Comparison of ENCODE assay signal across 23 mouse cellular contexts in genomic region chr11:62819059-62819686, GRCm38 (mm10). TPM values are rescaled to one million over a fixed set of nuclear protein-coding genes. Genes with fewer than 3 reads are reported as not detected.
DNase-seq lines count a peak whose midpoint lies in the region; ATAC-seq and TF ChIP-seq lines count a peak whose summit lies in the region.
"Had no signal": no experiment of that assay in that cellular context is flagged by ENCODE, and none has a peak within 500 bp of the region (broad histone marks: within the 10 kb centered on the region; RNA-seq: fewer than 3 reads in every experiment).

No protein-coding gene starts in this region.

- no peak; the same call in 1 of the 2 replicates for TF ChIP-seq CTCF in intestine, postnatal 0 days (IDR thresholded peaks at IDR 0.05; ENCODE audit: low read depth)
- TF ChIP-seq CTCF in stomach, postnatal 0 days (IDR thresholded peaks at IDR 0.05; ENCODE audit: low read depth), result no peak

- WGBS in embryonic facial prominence, embryonic 13.5 days, result 92% methylated on average over 8 of the region's 8 CpGs
- WGBS in embryonic facial prominence, embryonic 10.5 days, result 91% methylated on average over 8 of the region's 8 CpGs
- 66% methylated on average over 8 of the region's 8 CpGs for whole genome bisulfite sequencing in intestine, postnatal 0 days
- WGBS in intestine, embryonic 16.5 days, result 84% methylated on average over 8 of the region's 8 CpGs
- 86% methylated on average over 8 of the region's 8 CpGs for WGBS in stomach, embryonic 16.5 days
- 88% methylated on average over 8 of the region's 8 CpGs for WGBS in stomach, postnatal 0 days

- H3K4me1 ChIP-seq in embryonic facial prominence, embryonic 13.5 days, result peaks cover 45% of the 10 kb centered on the region
- H3K4me1 ChIP-seq in embryonic facial prominence, embryonic 10.5 days, result peaks cover 24% of the 10 kb centered on the region
- 0 out of 2 replicates have a peak, but pooled peaks cover 10% of the 10 kb centered on the region for H3K4me1 ChIP-seq in intestine, postnatal 0 days (replicated peaks; ENCODE audit: control insufficient read depth, insufficient read depth, low read length)
- H3K4me1 ChIP-seq in intestine, embryonic 16.5 days (ENCODE audit: control insufficient read depth, insufficient read depth, low read length), result peaks cover 25% of the 10 kb centered on the region
- H3K4me1 ChIP-seq in stomach, embryonic 16.5 days (ENCODE audit: control insufficient read depth, insufficient read depth, low read length), result peaks cover 17% of the 10 kb centered on the region
- no peaks in the 10 kb centered on the region for H3K4me1 ChIP-seq in stomach, postnatal 0 days (replicated peaks; ENCODE audit: control insufficient read depth, insufficient read depth)

- H3K9ac ChIP-seq in embryonic facial prominence, embryonic 13.5 days, result no peak overlapping the region
- H3K9ac ChIP-seq in intestine, postnatal 0 days (ENCODE audit: low read depth, low read length), result no peak overlapping the region
- H3K9ac ChIP-seq in intestine, embryonic 16.5 days (ENCODE audit: low read depth, low read length), result no peak overlapping the region
- no peak overlapping the region for H3K9ac ChIP-seq in stomach, embryonic 16.5 days (ENCODE audit: low read length)
- no peak overlapping the region for H3K9ac ChIP-seq in stomach, postnatal 0 days (ENCODE audit: low read length)
- H3K9ac ChIP-seq: liver, embryonic 15.5 days had no signal

- ATAC-seq in embryonic facial prominence, embryonic 13.5 days (ENCODE audit: insufficient number of reproducible peaks, insufficient read depth, low FRiP score, low TSS enrichment, low read depth), result no peak
- ATAC-seq in intestine, postnatal 0 days, result no peak
- no peak for ATAC-seq in intestine, embryonic 16.5 days
- ATAC-seq in stomach, embryonic 16.5 days (ENCODE audit: insufficient read depth, low FRiP score), result no peak
- no peak for ATAC-seq in stomach, postnatal 0 days (ENCODE audit: low FRiP score, low TSS enrichment)

- H3K4me3 ChIP-seq in embryonic facial prominence, embryonic 13.5 days, result no peak overlapping the region
- H3K4me3 ChIP-seq in embryonic facial prominence, embryonic 10.5 days, result no peak overlapping the region
- no peak overlapping the region for H3K4me3 ChIP-seq in intestine, postnatal 0 days (ENCODE audit: low read depth, low read length)
- H3K4me3 ChIP-seq in intestine, embryonic 16.5 days (ENCODE audit: low read length), result no peak overlapping the region
- H3K4me3 ChIP-seq in stomach, embryonic 16.5 days (replicated peaks; ENCODE audit: low read length), result no peak overlapping the region
- H3K4me3 ChIP-seq in stomach, postnatal 0 days (ENCODE audit: low read depth, low read length), result no peak overlapping the region
- H3K4me3 ChIP-seq: erythroblast, embryonic 14.5 days had no signal

- peaks cover 7% of the 10 kb centered on the region; the same call in 1 of the 2 replicates for H3K36me3 ChIP-seq in embryonic facial prominence, embryonic 13.5 days
- H3K36me3 ChIP-seq in embryonic facial prominence, embryonic 10.5 days (replicated peaks), result no peaks in the 10 kb centered on the region
- H3K36me3 ChIP-seq in intestine, postnatal 0 days (ENCODE audit: control insufficient read depth, insufficient read depth), result no peaks in the 10 kb centered on the region
- H3K36me3 ChIP-seq in intestine, embryonic 16.5 days (ENCODE audit: control insufficient read depth, insufficient read depth, low read length), result no peaks in the 10 kb centered on the region
- H3K36me3 ChIP-seq in stomach, embryonic 16.5 days (ENCODE audit: control insufficient read depth, insufficient read depth, low read length), result no peaks in the 10 kb centered on the region
- no peaks in the 10 kb centered on the region for H3K36me3 ChIP-seq in stomach, postnatal 0 days (ENCODE audit: control insufficient read depth, insufficient read depth, low read length)
- H3K36me3 ChIP-seq: G1E; liver, embryonic 15.5 days; midbrain, embryonic 13.5 days had no signal

- no peak for DNase-seq in embryonic facial prominence, embryonic 10.5 days (ENCODE audit: low spot score)
- no peak for DNase-seq in stomach, postnatal 0 days (ENCODE audit: low spot score)
- no peak for DNase-seq in spleen, postnatal 14 days (ENCODE audit: low spot score in 2 of 2)
- DNase-seq in adipocyte (ENCODE audit: low spot score), result no peak
- DNase-seq: adrenal gland, postnatal 25 days; cerebellum, adult 11-12 months; cerebellum, postnatal 25 days; gastrocnemius, postnatal 36 days; kidney, adult 8-10 months; kidney, postnatal 14 days; layer of hippocampus, postnatal 36 days; lung, postnatal 36 days; thymus, postnatal 14 days had no signal

- peak overlapping the region; percentile 88; the same call in 1 of the 2 replicates for H3K27ac ChIP-seq in embryonic facial prominence, embryonic 13.5 days
- no peak overlapping the region for H3K27ac ChIP-seq in embryonic facial prominence, embryonic 10.5 days (replicated peaks)
- 0 out of 2 replicates have a peak overlapping the region, but pooled peaks have one; percentile 28 for H3K27ac ChIP-seq in intestine, postnatal 0 days (ENCODE audit: low read depth, low read length)
- no peak overlapping the region for H3K27ac ChIP-seq in intestine, embryonic 16.5 days (ENCODE audit: low read length)
- H3K27ac ChIP-seq in stomach, embryonic 16.5 days (ENCODE audit: low read length), result no peak overlapping the region
- no peak overlapping the region; the same call in 1 of the 2 replicates for H3K27ac ChIP-seq in stomach, postnatal 0 days (replicated peaks)
- H3K27ac ChIP-seq: layer of hippocampus, adult 2 months had no signal

- no peaks in the 10 kb centered on the region for H3K27me3 ChIP-seq in embryonic facial prominence, embryonic 13.5 days
- 0 out of 2 replicates have a peak, but pooled peaks cover 18% of the 10 kb centered on the region for H3K27me3 ChIP-seq in embryonic facial prominence, embryonic 10.5 days (replicated peaks; ENCODE audit: low read depth, poor library complexity, severe bottlenecking)
- no peaks in the 10 kb centered on the region for H3K27me3 ChIP-seq in intestine, postnatal 0 days (replicated peaks; ENCODE audit: control insufficient read depth, insufficient read depth, low read length)
- no peaks in the 10 kb centered on the region for H3K27me3 ChIP-seq in intestine, embryonic 16.5 days (replicated peaks; ENCODE audit: control insufficient read depth, insufficient read depth, low read length)
- no peaks in the 10 kb centered on the region for H3K27me3 ChIP-seq in stomach, embryonic 16.5 days (ENCODE audit: control insufficient read depth, insufficient read depth, low read length)
- no peaks in the 10 kb centered on the region for H3K27me3 ChIP-seq in stomach, postnatal 0 days (ENCODE audit: control insufficient read depth, insufficient read depth, low read length)
- H3K27me3 ChIP-seq: forebrain, embryonic 13.5 days; midbrain, embryonic 13.5 days had no signal

- H3K4me2 ChIP-seq in embryonic facial prominence, embryonic 13.5 days, result peak overlapping the region; percentile 87; the same call in 1 of the 2 replicates
- no peak overlapping the region for H3K4me2 ChIP-seq in intestine, postnatal 0 days (replicated peaks; ENCODE audit: low read depth)
- H3K4me2 ChIP-seq in intestine, embryonic 16.5 days (ENCODE audit: low read depth, low read length), result no peak overlapping the region
- H3K4me2 ChIP-seq in stomach, embryonic 16.5 days (ENCODE audit: low read depth, low read length), result 0 out of 2 replicates have a peak overlapping the region, but pooled peaks have one; percentile 89
- no peak overlapping the region for H3K4me2 ChIP-seq in stomach, postnatal 0 days (replicated peaks; ENCODE audit: low read depth)

- H3K9me3 ChIP-seq in embryonic facial prominence, embryonic 13.5 days, result no peaks in the 10 kb centered on the region
- no peaks in the 10 kb centered on the region for H3K9me3 ChIP-seq in embryonic facial prominence, embryonic 10.5 days
- no peaks in the 10 kb centered on the region for H3K9me3 ChIP-seq in intestine, postnatal 0 days (ENCODE audit: control insufficient read depth)
- no peaks in the 10 kb centered on the region for H3K9me3 ChIP-seq in intestine, embryonic 16.5 days (ENCODE audit: control insufficient read depth, low read length)
- no peaks in the 10 kb centered on the region for H3K9me3 ChIP-seq in stomach, embryonic 16.5 days (replicated peaks; ENCODE audit: control insufficient read depth, low read length)
- no peaks in the 10 kb centered on the region for H3K9me3 ChIP-seq in stomach, postnatal 0 days (ENCODE audit: control insufficient read depth, low read length)
- H3K9me3 ChIP-seq: forebrain, embryonic 13.5 days; G1E; liver, embryonic 15.5 days; midbrain, embryonic 13.5 days had no signal

- TF ChIP-seq EP300 in stomach, postnatal 0 days (optimal IDR thresholded peaks at IDR 0.05), result no peak

RNA-seq across cellular contexts. Expression of gene Trim16, which starts 0.9 kb away (rescaled TPM):
- polyA plus RNA-seq in embryonic facial prominence, embryonic 13.5 days (2015; fragmentation: Nextera tagmentation; extraction: Ambion mirVana), result 19.9 and 20.7 TPM in 2 replicates
- polyA plus RNA-seq in embryonic facial prominence, embryonic 10.5 days (2016; fragmentation: Nextera tagmentation; extraction: Ambion mirVana), result 2.9 and 3.7 TPM in 2 replicates
- polyA plus RNA-seq in intestine, postnatal 0 days (2015; fragmentation: Nextera tagmentation; extraction: Ambion mirVana), result 10.8 and 11.5 TPM in 2 replicates
- polyA plus RNA-seq in intestine, embryonic 16.5 days (2015; fragmentation: Nextera tagmentation; extraction: Ambion mirVana), result 13.3 and 13.5 TPM in 2 replicates
- 21.7 and 24.2 TPM in 2 replicates for polyA plus RNA-seq in stomach, embryonic 16.5 days (2015; fragmentation: Nextera tagmentation; extraction: Ambion mirVana)
- 23.4 and 25.0 TPM in 2 replicates for polyA plus RNA-seq in stomach, postnatal 0 days (2015; fragmentation: Nextera tagmentation; extraction: Ambion mirVana)
- polyA plus RNA-seq: erythroblast, embryonic 14.5 days; G1E had no signal

RNA-seq across cellular contexts. Expression of gene Fbxw10, which starts 27.7 kb away (rescaled TPM):
- 0.89 and 1.0 TPM in 2 replicates for polyA plus RNA-seq in embryonic facial prominence, embryonic 13.5 days (2015; fragmentation: Nextera tagmentation; extraction: Ambion mirVana)
- polyA plus RNA-seq in embryonic facial prominence, embryonic 10.5 days (2016; fragmentation: Nextera tagmentation; extraction: Ambion mirVana), result 0.40 and 0.81 TPM in 2 replicates
- polyA plus RNA-seq in intestine, postnatal 0 days (2015; fragmentation: Nextera tagmentation; extraction: Ambion mirVana), result 0.14 and 0.17 TPM in 2 replicates
- polyA plus RNA-seq in intestine, embryonic 16.5 days (2015; fragmentation: Nextera tagmentation; extraction: Ambion mirVana), result 0.24 and 0.43 TPM in 2 replicates
- polyA plus RNA-seq in stomach, embryonic 16.5 days (2015; fragmentation: Nextera tagmentation; extraction: Ambion mirVana), result 0.30 and 0.50 TPM in 2 replicates
- 0.47 TPM in 2 replicates for polyA plus RNA-seq in stomach, postnatal 0 days (2015; fragmentation: Nextera tagmentation; extraction: Ambion mirVana)
- polyA plus RNA-seq: erythroblast, embryonic 14.5 days; G1E had no signal

RNA-seq across cellular contexts. Expression of gene Zfp286, which starts 29.9 kb away (rescaled TPM):
- polyA plus RNA-seq in embryonic facial prominence, embryonic 13.5 days (2015; fragmentation: Nextera tagmentation; extraction: Ambion mirVana), result 38.4 and 39.8 TPM in 2 replicates
- 25.6 and 28.5 TPM in 2 replicates for polyA plus RNA-seq in embryonic facial prominence, embryonic 10.5 days (2016; fragmentation: Nextera tagmentation; extraction: Ambion mirVana)
- 4.2 and 4.3 TPM in 2 replicates for polyA plus RNA-seq in intestine, postnatal 0 days (2015; fragmentation: Nextera tagmentation; extraction: Ambion mirVana)
- polyA plus RNA-seq in intestine, embryonic 16.5 days (2015; fragmentation: Nextera tagmentation; extraction: Ambion mirVana), result 7.9 and 10.5 TPM in 2 replicates
- polyA plus RNA-seq in stomach, embryonic 16.5 days (2015; fragmentation: Nextera tagmentation; extraction: Ambion mirVana), result 14.5 and 14.6 TPM in 2 replicates
- 4.6 and 5.5 TPM in 2 replicates for polyA plus RNA-seq in stomach, postnatal 0 days (2015; fragmentation: Nextera tagmentation; extraction: Ambion mirVana)
- polyA plus RNA-seq: erythroblast, embryonic 14.5 days; G1E had no signal

Comparison
In these comparisons a context has a peak if more than half of its experiments do, and no peak if none do; other contexts are left out.
1. H3K27ac ChIP-seq: peak in embryonic facial prominence, embryonic 13.5 days (single experiment) and intestine, postnatal 0 days (single experiment); none in embryonic facial prominence, embryonic 10.5 days (single experiment), intestine, embryonic 16.5 days (single experiment), stomach, embryonic 16.5 days (single experiment) and stomach, postnatal 0 days (single experiment).
2. H3K4me2 ChIP-seq: peak in embryonic facial prominence, embryonic 13.5 days (single experiment) and stomach, embryonic 16.5 days (single experiment); none in intestine, postnatal 0 days (single experiment), intestine, embryonic 16.5 days (single experiment) and stomach, postnatal 0 days (single experiment).